Mouse (Mus musculus) MEL (cell line): ENCODE data around the gene Ssh2. TPM values are rescaled to one million over a fixed set of nuclear protein-coding genes. Genes with fewer than 3 reads are reported as not detected.
A peak's percentile ranks its signal among the peaks of the same experiment; 100 is the strongest.

ENCODE experiments used
- DNase-seq: peaks from one replicate; pipeline ENCODE4 v3.0.0; 2011; ENCODE audit warnings: low read depth, low spot score
- H3K27ac ChIP-seq: 2 replicates; pipeline ENCODE4 v1.5.1; 2012; ENCODE audit warnings: low read depth, mild to moderate bottlenecking, control low read depth, low read length, moderate library complexity; ENCODE audit not compliant: control insufficient read depth
- H3K27me3 ChIP-seq, 2 experiments: fragments of 150-350 bp in 1 of 2; sonication (generic) in 1 of 2; 2 replicates each; pipeline ENCODE4 v1.6.1; 2012; ENCODE audit warnings: low read length in 2 of 2, mild to moderate bottlenecking in 2 of 2, improper control_type of control experiment in 1 of 2, moderate library complexity in 1 of 2; ENCODE audit not compliant: insufficient read depth in 2 of 2, control insufficient read depth in 1 of 2
- H3K36me3 ChIP-seq, 2 experiments: 2 replicates each; pipeline ENCODE4 v1.6.1; 2012 to 2014; ENCODE audit warnings: low read length in 2 of 2, improper control_type of control experiment in 1 of 2, inconsistent platforms in 1 of 2, mild to moderate bottlenecking in 1 of 2; ENCODE audit not compliant: insufficient read depth in 2 of 2, control insufficient read depth in 1 of 2
- H3K4me1 ChIP-seq, 2 experiments: fragments of 150-350 bp in 1 of 2; sonication (generic) in 1 of 2; 2 replicates each; pipeline ENCODE4 v1.6.1; 2012; ENCODE audit warnings: low read length in 2 of 2, improper control_type of control experiment in 1 of 2, mild to moderate bottlenecking in 1 of 2; ENCODE audit not compliant: insufficient read depth in 2 of 2, control insufficient read depth in 1 of 2
- H3K4me3 ChIP-seq, 2 experiments: fragments of 150-350 bp in 1 of 2; sonication (generic) in 1 of 2; 2 replicates each; pipeline ENCODE4 v1.5.1; 2012; ENCODE audit warnings: low read depth in 2 of 2, low read length in 2 of 2, mild to moderate bottlenecking in 2 of 2, moderate library complexity in 2 of 2, control low read depth in 1 of 2, improper control_type of control experiment in 1 of 2; ENCODE audit not compliant: control insufficient read depth in 1 of 2, insufficient read depth in 1 of 2
- H3K79me2 ChIP-seq: 2 replicates; pipeline ENCODE4 v1.6.1; 2012; ENCODE audit warnings: mild to moderate bottlenecking, low read length, moderate library complexity; ENCODE audit not compliant: control insufficient read depth, poor library complexity, insufficient read depth
- H3K9ac ChIP-seq: 2 replicates; pipeline ENCODE4 v1.6.1; 2012; ENCODE audit warnings: low read depth, mild to moderate bottlenecking, control low read depth, low read length, moderate library complexity; ENCODE audit not compliant: control insufficient read depth, poor library complexity, severe bottlenecking
- H3K9me3 ChIP-seq: fragments of 150-350 bp; sonication (generic); replicated peaks from 2 replicates; pipeline ENCODE4 v1.6.1; 2012; ENCODE audit warnings: mild to moderate bottlenecking, low read length, improper control_type of control experiment, moderate library complexity; ENCODE audit not compliant: insufficient read depth
- ELF1 ChIP-seq: IDR thresholded peaks from 2 replicates; pipeline ENCODE4 v1.6.1; 2014; ENCODE audit warnings: low read depth, mild to moderate bottlenecking, inconsistent platforms, low read length, improper control_type of control experiment, moderate library complexity
- EP300 ChIP-seq, 2 experiments: IDR thresholded peaks; 2 replicates each; pipeline ENCODE4 v1.6.1; 2011; ENCODE audit warnings: improper control_type of control experiment in 2 of 2, low read length in 2 of 2, low read depth in 1 of 2, mild to moderate bottlenecking in 1 of 2
- ETS1 ChIP-seq: IDR thresholded peaks from 2 replicates; pipeline ENCODE4 v1.6.1; 2012; ENCODE audit warnings: low read depth, mild to moderate bottlenecking, inconsistent platforms, low read length, improper control_type of control experiment, moderate library complexity
- GATA1 ChIP-seq: IDR thresholded peaks from 2 replicates; pipeline ENCODE4 v1.6.1; 2011; ENCODE audit warnings: low read depth, low read length, improper control_type of control experiment
- HCFC1 ChIP-seq: IDR thresholded peaks from 2 replicates; pipeline ENCODE4 v1.6.1; 2012; ENCODE audit warnings: low read depth, mild to moderate bottlenecking, inconsistent platforms, low read length, improper control_type of control experiment, moderate library complexity
- JUND ChIP-seq: IDR thresholded peaks from 2 replicates; pipeline ENCODE4 v1.6.1; 2011; ENCODE audit warnings: low read depth, mild to moderate bottlenecking, improper control_type of control experiment, low read length
- MAX ChIP-seq: IDR thresholded peaks from 2 replicates; pipeline ENCODE4 v1.6.1; 2011; ENCODE audit warnings: low read length, improper control_type of control experiment
- MAZ ChIP-seq: IDR thresholded peaks from 2 replicates; pipeline ENCODE4 v1.6.1; 2012; ENCODE audit warnings: low read depth, mild to moderate bottlenecking, inconsistent platforms, low read length, improper control_type of control experiment
- MEF2A ChIP-seq: IDR thresholded peaks from 2 replicates; pipeline ENCODE4 v1.6.1; 2014; ENCODE audit warnings: low read depth, mild to moderate bottlenecking, inconsistent platforms, low read length, improper control_type of control experiment; ENCODE audit not compliant: poor library complexity, insufficient replicate concordance, severe bottlenecking; ENCODE audit errors: extremely low read depth
- MXI1 ChIP-seq: IDR thresholded peaks from 2 replicates; pipeline ENCODE4 v1.6.1; 2011; ENCODE audit warnings: mild to moderate bottlenecking, low read depth, low read length, improper control_type of control experiment
- MYB ChIP-seq: IDR thresholded peaks from 2 replicates; pipeline ENCODE4 v1.6.1; 2011; ENCODE audit warnings: mild to moderate bottlenecking, low read depth, low read length, improper control_type of control experiment
- POLR2AphosphoS5 ChIP-seq: IDR thresholded peaks from 2 replicates; pipeline ENCODE4 v1.6.1; 2012; ENCODE audit warnings: low read depth, borderline replicate concordance, mild to moderate bottlenecking, inconsistent platforms, low read length, moderate library complexity, mixed read lengths
- TAL1 ChIP-seq: IDR thresholded peaks from 2 replicates; pipeline ENCODE4 v1.6.1; 2012; ENCODE audit warnings: mild to moderate bottlenecking, inconsistent platforms, low read length, moderate library complexity, mixed read lengths
- ZC3H11A ChIP-seq: IDR thresholded peaks from 2 replicates; pipeline ENCODE4 v1.6.1; 2012; ENCODE audit warnings: low read depth, mild to moderate bottlenecking, inconsistent platforms, low read length, improper control_type of control experiment
- ZNF384 ChIP-seq: IDR thresholded peaks from 2 replicates; pipeline ENCODE4 v1.6.1; 2012; ENCODE audit warnings: low read depth, mild to moderate bottlenecking, inconsistent platforms, low read length, improper control_type of control experiment
- polyA plus RNA-seq, 2 experiments: library from polyadenylated mRNA; stranded (reverse) in 1 of 2; unstranded in 1 of 2; fragments of >175 nt in 1 of 2; fragments of >200 nt in 1 of 2; gene quantifications; 2 replicates each; pipeline versions ENCODE4 v1.2.1 to v1.2.4; 2012; ENCODE audit warnings: low replicate concordance in 2 of 2, low read depth in 1 of 2; ENCODE audit not compliant: insufficient read length in 2 of 2, insufficient read depth in 1 of 2, missing spikeins in 1 of 2
- total RNA-seq: library from RNA; depleted of rRNA; stranded (reverse); fragments of 300-350 nt; gene quantifications from 2 replicates; pipeline ENCODE4 v1.2.3, GENCODE M21; 2012

Gene Ssh2
- total and polyA plus RNA-seq, 3 experiments = 6.3 to 29.2 (median 16.5) TPM

GRCm38 (mm10) chr11:77411284-77411683 lies 195.2 kb downstream of the Ssh2 start:
- Histone ChIP-seq H3K36me3 (peaks cover 2 to 18% of the 10 kb centered on the region in 2 experiments), H3K27ac (no peak overlapping the region), H3K4me1 (peaks cover 8 to 11% of the 10 kb centered on the region in 2 experiments; a peak in 3 of 4 replicates), H3K4me3 (no peak overlapping the region)
- no peak for DNase-seq
- TF ChIP-seq ETS1 (no peak), MAZ (no peak), MYB (no peak), ZC3H11A (no peak), MAX (no peak), ELF1 (no peak), MEF2A (no peak), EP300 (IDR thresholded peaks at IDR 0.05; ENCODE audit: low read depth in 1 of 2, low read length in 2 of 2) (no peak), JUND (no peak), MXI1 (no peak), GATA1 (no peak), TAL1 (no peak), HCFC1 (no peak), POLR2AphosphoS5 (no peak)
- TF ChIP-seq, all 39 proteins: peak for 0
- Histone ChIP-seq H3K9ac (no peak overlapping the region), H3K9me3 (no peaks in the 10 kb centered on the region), H3K79me2 (no peaks in the 10 kb centered on the region), H3K27me3 (no peaks in the 10 kb centered on the region)

- no peak for DNase-seq
- Histone ChIP-seq H3K4me1 (peaks cover 11 to 24% of the 10 kb centered on the region in 2 experiments), H3K79me2 (no peaks in the 10 kb centered on the region), H3K4me3 (no peak overlapping the region), H3K27ac (no peak overlapping the region), H3K9me3 (no peaks in the 10 kb centered on the region), H3K27me3 (no peaks in the 10 kb centered on the region), H3K9ac (no peak overlapping the region), H3K36me3 (peaks cover 0 to 22% of the 10 kb centered on the region in 2 experiments; a peak in 3 of 4 replicates)
- TF ChIP-seq ZNF384 (no peak), TAL1 (peak; percentile 9; the same call in 1 of the 2 replicates)
These were observed 198.2 kb downstream of the Ssh2 start for GRCm38 (mm10) chr11:77414141-77414839.
